Mouse (Mus musculus): Measurements from ENCODE around the gene Phactr2. TPM values are rescaled to one million over a fixed set of nuclear protein-coding genes. Genes with fewer than 3 reads are reported as not detected.
"Not testable (repeated sequence)": the region's sequence is repeated elsewhere in the genome, so short reads cannot be mapped to it uniquely, and the experiment has no call there.

Gene Phactr2
- 18.8 and 19.8 TPM in 2 replicates for polyA plus RNA-seq (2014; fragmentation: Nextera tagmentation; extraction: Ambion mirVana)

DNA sequence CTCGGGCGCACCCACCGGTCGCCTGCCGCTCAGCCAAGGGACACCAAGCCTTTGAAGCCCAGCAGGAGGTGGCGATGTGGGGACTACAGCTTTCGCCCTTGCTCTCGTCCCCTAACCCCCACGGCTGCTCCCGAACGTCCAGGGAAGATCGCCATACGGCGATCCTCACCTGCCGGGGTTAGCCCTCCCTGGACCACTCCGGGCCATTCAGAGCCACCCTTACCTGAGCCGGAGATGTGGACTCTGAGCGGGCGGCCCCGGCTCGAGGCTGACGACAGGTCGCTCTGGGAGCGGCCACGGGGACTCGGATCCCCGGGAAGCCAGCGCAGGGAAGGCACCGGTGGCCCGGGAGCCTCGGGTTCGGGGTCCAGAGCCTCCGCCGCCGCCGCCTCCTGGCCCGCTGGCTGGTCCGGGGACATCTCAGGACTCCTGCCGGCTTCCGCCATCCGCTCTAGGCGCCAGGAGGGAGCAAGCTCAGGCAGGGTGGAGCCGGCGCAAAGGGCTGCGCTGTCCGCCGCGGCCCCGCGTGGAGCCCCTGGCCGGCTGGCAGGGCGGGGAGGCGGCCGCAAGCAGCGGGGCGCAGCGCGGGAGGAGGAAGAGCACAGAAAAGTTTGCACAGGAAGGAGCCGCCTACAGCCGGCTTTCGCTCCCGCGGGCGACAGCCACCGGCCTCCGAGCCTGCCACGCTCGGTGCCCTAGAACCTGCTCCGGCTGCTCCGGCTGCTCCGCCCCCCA is at the start of gene Phactr2:
Gene Phactr2, minus strand, starts transcription at position 580 of the 735 bp plus-strand sequence.
- peak; percentile 69 for DNase-seq (ENCODE audit: low spot score)
- WGBS: 0% methylated on average over 45 of the region's 71 CpGs
- Histone ChIP-seq H3K27me3 (ENCODE audit: control insufficient read depth, insufficient read depth, low read length) (peaks cover 15% of the 10 kb centered on the region), H3K9ac (ENCODE audit: low read length) (peak within 1 kb of the TSS; percentile 76), H3K9me3 (ENCODE audit: control insufficient read depth, low read length) (no peaks in the 10 kb centered on the region), H3K4me2 (ENCODE audit: low read depth) (peak within 1 kb of the TSS; percentile 99), H3K4me3 (ENCODE audit: low read depth, low read length) (peak within 1 kb of the TSS; percentile 65), H3K27ac (ENCODE audit: low read depth, low read length) (no peak within 1 kb of the TSS), H3K36me3 (ENCODE audit: control insufficient read depth, insufficient read depth, low read length) (no peaks in the 10 kb centered on the region), H3K4me1 (ENCODE audit: control insufficient read depth, insufficient read depth, low read length) (peaks cover 4% of the 10 kb centered on the region)
- peak; percentile 82 for ATAC-seq (ENCODE audit: insufficient read depth, low FRiP score, low TSS enrichment)

DNA sequence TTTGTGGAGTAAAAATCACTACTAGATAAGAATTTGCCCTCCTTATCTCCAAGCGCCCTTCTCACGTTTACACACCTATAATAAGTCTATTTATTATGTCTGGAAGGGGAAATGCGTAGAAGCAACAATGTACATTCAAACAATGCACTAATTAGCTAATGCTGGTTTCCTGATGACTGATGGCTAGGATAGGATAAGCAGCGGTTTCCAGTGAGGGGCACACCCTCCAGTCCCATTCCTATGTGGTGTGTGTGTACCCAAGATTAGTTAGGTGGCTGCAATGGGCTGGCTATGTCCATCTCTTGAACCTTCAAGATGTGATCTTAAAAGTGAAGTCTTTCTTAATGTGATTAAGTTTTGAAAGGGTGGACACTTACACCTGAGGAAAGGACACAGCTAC is 47.6 kb upstream of the Phactr2 start:
- Histone ChIP-seq H3K4me1 (ENCODE audit: control insufficient read depth, insufficient read depth, low read length) (no peaks in the 10 kb centered on the region), H3K9me3 (ENCODE audit: control insufficient read depth, low read length) (no peaks in the 10 kb centered on the region), H3K4me3 (ENCODE audit: low read depth, low read length) (no peak overlapping the region), H3K27ac (ENCODE audit: low read depth, low read length) (no peak overlapping the region), H3K36me3 (ENCODE audit: control insufficient read depth, insufficient read depth, low read length) (no peaks in the 10 kb centered on the region), H3K4me2 (ENCODE audit: low read depth) (no peak overlapping the region), H3K9ac (ENCODE audit: low read length) (no peak overlapping the region), H3K27me3 (ENCODE audit: control insufficient read depth, insufficient read depth, low read length) (no peaks in the 10 kb centered on the region)
- 90% methylated on average over 4 of the region's 4 CpGs for WGBS
- ATAC-seq (ENCODE audit: insufficient read depth, low FRiP score, low TSS enrichment): no peak
- no peak for DNase-seq (ENCODE audit: low spot score)

DNA sequence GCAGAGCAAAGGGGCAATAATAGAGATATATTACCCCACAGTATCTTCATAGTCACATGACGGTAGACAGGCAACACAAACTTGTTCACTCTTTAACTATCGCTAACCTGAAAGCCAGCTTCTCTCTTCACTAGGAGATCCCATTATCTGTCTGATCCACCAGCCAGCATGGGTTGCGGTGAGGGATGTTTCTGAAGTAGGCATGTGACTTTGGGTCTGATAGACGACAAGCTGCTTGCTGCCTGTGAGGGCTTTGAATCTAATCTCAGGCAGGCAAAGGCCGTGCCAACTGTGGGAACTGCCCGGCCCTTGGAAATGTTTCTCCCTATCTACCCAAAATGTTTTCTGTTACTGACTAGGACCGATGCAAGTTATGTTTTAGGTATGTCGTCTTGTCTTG is 28.2 kb upstream of the Phactr2 start:
- Histone ChIP-seq H3K4me3 (ENCODE audit: low read depth, low read length) (no peak overlapping the region), H3K27me3 (ENCODE audit: control insufficient read depth, insufficient read depth, low read length) (no peaks in the 10 kb centered on the region), H3K27ac (ENCODE audit: low read depth, low read length) (no peak overlapping the region), H3K36me3 (ENCODE audit: control insufficient read depth, insufficient read depth, low read length) (no peaks in the 10 kb centered on the region), H3K9ac (ENCODE audit: low read length) (no peak overlapping the region), H3K9me3 (ENCODE audit: control insufficient read depth, low read length) (no peaks in the 10 kb centered on the region), H3K4me1 (ENCODE audit: control insufficient read depth, insufficient read depth, low read length) (no peaks in the 10 kb centered on the region), H3K4me2 (ENCODE audit: low read depth) (no peak overlapping the region)
- DNase-seq (ENCODE audit: low spot score): no peak
- ATAC-seq (ENCODE audit: insufficient read depth, low FRiP score, low TSS enrichment): no peak
- 88% methylated on average over 8 of the region's 8 CpGs for WGBS

DNA sequence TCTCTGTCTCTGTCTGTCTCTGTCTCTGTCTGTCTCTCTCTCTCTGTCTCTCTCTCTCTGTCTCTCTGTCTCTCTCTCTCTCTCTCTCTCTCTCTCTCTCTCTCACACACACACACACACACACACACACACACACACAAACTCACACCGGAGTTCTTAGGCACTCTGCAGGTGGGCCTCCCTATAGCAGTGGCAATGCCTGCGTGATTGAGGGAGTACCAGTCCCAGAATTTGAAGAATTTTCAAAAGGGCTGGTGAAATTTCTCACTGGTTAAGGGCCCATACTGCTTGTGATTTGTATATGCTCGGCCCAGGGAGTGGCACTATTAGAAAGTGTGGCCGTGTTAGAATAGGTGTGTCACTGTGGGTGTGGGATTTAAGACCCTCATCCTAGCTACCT is 27.3 kb upstream of the Phactr2 start:
- WGBS: 55% methylated on average over 4 of the region's 4 CpGs
- peak overlapping the region; percentile 75 for H3K4me2 ChIP-seq (ENCODE audit: low read depth)
- peak overlapping the region; percentile 64 for H3K9ac ChIP-seq (ENCODE audit: low read length)
- DNase-seq (ENCODE audit: low spot score); H3K4me1 ChIP-seq (ENCODE audit: control insufficient read depth, insufficient read depth, low read length); H3K9me3 ChIP-seq (ENCODE audit: control insufficient read depth, low read length); H3K36me3 ChIP-seq (ENCODE audit: control insufficient read depth, insufficient read depth, low read length); H3K27me3 ChIP-seq (ENCODE audit: control insufficient read depth, insufficient read depth, low read length); H3K27ac ChIP-seq (ENCODE audit: low read depth, low read length); ATAC-seq (ENCODE audit: insufficient read depth, low FRiP score, low TSS enrichment): not testable (repeated sequence)
- peak overlapping the region; percentile 51 for H3K4me3 ChIP-seq (ENCODE audit: low read depth, low read length)

DNA sequence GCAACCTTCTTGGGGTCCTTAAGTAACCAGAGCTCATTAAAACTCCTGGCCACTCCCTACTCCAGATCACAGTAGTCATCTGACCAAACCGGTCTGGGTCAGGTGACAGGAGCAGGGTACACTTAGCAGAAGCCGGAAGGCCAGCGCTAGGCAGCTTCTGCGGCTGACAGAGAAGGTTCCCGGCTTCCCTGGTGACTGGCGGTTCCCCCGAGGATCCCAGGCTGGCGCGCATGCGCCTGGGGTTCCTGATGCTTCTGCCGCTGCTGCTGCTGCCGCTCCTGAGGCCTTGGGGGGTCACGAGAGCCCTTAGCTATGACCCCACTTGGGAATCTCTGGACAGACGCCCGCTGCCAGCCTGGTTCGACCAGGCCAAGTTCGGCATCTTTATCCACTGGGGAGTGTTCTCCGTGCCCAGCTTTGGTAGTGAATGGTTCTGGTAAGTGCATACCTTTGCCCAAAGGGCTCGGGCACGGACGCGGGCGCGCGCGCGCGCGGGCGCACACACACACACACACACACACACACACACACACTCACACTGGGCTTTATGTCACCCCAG is 26.8 kb upstream of the Phactr2 start:
- under 1% methylated on average over 30 of the region's 30 CpGs for WGBS
- peak; percentile 88 for DNase-seq (ENCODE audit: low spot score)
- peak; percentile 82 for ATAC-seq (ENCODE audit: insufficient read depth, low FRiP score, low TSS enrichment)
- Histone ChIP-seq H3K4me1 (ENCODE audit: control insufficient read depth, insufficient read depth, low read length) (no peaks in the 10 kb centered on the region), H3K4me2 (ENCODE audit: low read depth) (peak overlapping the region; percentile 75), H3K27me3 (ENCODE audit: control insufficient read depth, insufficient read depth, low read length) (no peaks in the 10 kb centered on the region), H3K9ac (ENCODE audit: low read length) (peak overlapping the region; percentile 64), H3K4me3 (ENCODE audit: low read depth, low read length) (peak overlapping the region; percentile 51), H3K27ac (ENCODE audit: low read depth, low read length) (no peak overlapping the region), H3K36me3 (ENCODE audit: control insufficient read depth, insufficient read depth, low read length) (no peaks in the 10 kb centered on the region), H3K9me3 (ENCODE audit: control insufficient read depth, low read length) (no peaks in the 10 kb centered on the region)

DNA sequence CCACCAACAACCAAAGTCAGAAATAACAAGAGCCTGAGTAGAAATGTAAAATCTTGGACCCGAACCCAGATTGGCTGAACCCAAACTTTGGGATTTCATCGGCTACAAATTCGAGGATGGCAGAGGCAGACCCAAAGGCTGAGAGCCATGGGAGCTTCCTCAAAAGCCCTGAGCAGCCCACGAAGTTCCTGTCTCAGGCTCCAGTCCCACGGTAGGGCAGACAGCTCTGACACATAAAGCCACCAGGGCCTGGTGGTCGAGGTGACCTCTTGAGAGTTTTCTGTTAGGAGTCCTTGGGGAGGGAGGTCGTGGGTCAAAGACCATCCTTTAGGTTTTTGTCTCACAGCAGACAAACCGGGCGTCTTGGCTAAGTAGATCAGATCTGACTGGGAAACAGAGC is 26.3 kb upstream of the Phactr2 start:
- Histone ChIP-seq H3K36me3 (ENCODE audit: control insufficient read depth, insufficient read depth, low read length) (no peaks in the 10 kb centered on the region), H3K9me3 (ENCODE audit: control insufficient read depth, low read length) (no peaks in the 10 kb centered on the region), H3K4me3 (ENCODE audit: low read depth, low read length) (peak overlapping the region; percentile 51; the same call in 1 of the 2 replicates), H3K27me3 (ENCODE audit: control insufficient read depth, insufficient read depth, low read length) (no peaks in the 10 kb centered on the region), H3K4me1 (ENCODE audit: control insufficient read depth, insufficient read depth, low read length) (no peaks in the 10 kb centered on the region), H3K27ac (ENCODE audit: low read depth, low read length) (no peak overlapping the region), H3K9ac (ENCODE audit: low read length) (no peak overlapping the region), H3K4me2 (ENCODE audit: low read depth) (peak overlapping the region; percentile 75)
- 48% methylated on average over 9 of the region's 9 CpGs for WGBS
- ATAC-seq (ENCODE audit: insufficient read depth, low FRiP score, low TSS enrichment): 0 out of 2 replicates have a peak, but pooled peaks have one; percentile 4
- no peak for DNase-seq (ENCODE audit: low spot score)

DNA sequence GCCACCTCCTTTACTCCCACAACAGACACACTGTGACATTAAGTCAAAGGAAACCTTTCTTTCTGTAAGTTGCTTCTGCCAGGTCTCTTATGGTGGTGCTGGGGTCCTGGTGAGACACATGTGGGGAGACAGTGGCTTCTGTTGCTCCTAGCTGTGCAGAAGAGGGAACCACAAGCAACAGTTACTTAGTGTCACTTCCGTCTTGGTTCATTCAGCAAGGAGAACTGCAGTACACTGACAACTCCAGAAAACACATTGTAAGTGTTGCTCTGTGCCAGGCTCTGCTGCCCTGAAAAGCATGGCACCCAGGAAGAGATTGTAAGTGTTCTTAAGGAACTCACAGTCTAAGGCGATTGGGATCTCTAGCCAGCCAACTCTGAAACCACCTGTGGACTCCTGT is 25.1 kb upstream of the Phactr2 start, which contains the start of gene Fuca2:
Gene Fuca2, plus strand, starts transcription at position 210 of the 400 bp plus-strand sequence.
- no peak for ATAC-seq (ENCODE audit: insufficient read depth, low FRiP score, low TSS enrichment)
- H3K4me2 ChIP-seq (ENCODE audit: low read depth): no peak within 1 kb of the TSS

DNA sequence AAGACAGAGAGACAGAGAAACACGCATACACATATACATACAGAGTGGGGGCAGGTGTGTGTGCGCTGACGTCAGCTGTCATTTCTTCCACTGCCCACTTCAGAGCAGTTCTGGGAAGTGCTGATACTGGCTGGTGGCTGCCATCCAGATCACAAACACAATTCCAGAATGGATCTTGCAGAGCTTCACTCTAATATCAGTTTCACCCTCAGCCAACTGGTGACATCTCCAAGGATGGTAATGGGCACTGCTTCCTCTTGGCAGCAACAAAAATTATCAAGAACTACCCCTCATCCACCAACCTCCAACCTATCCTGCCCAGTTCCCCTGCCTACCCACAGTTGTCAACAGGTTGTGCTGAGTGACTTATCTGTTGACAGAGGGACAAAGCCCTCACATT is 22.1 kb upstream of the Phactr2 start:
- 93% methylated on average over 3 of the region's 3 CpGs for WGBS
- H3K27me3 ChIP-seq (ENCODE audit: control insufficient read depth, insufficient read depth, low read length): no peaks in the 10 kb centered on the region
- DNase-seq (ENCODE audit: low spot score) (no peak), ATAC-seq (ENCODE audit: insufficient read depth, low FRiP score, low TSS enrichment) (no peak)
- no peaks in the 10 kb centered on the region for H3K36me3 ChIP-seq (ENCODE audit: control insufficient read depth, insufficient read depth, low read length)
- no peak overlapping the region for H3K9ac ChIP-seq (ENCODE audit: low read length)
- H3K4me3 ChIP-seq (ENCODE audit: low read depth, low read length): no peak overlapping the region
- H3K4me1 ChIP-seq (ENCODE audit: control insufficient read depth, insufficient read depth, low read length): no peaks in the 10 kb centered on the region
- H3K27ac ChIP-seq (ENCODE audit: low read depth, low read length): no peak overlapping the region
- H3K4me2 ChIP-seq (ENCODE audit: low read depth): no peak overlapping the region
- H3K9me3 ChIP-seq (ENCODE audit: control insufficient read depth, low read length): no peaks in the 10 kb centered on the region

More for the DNA sequence above, 25.1 kb upstream of the Phactr2 start, which contains the start of gene Fuca2:
- no peak for DNase-seq (ENCODE audit: low spot score)
- H3K9me3 ChIP-seq (ENCODE audit: control insufficient read depth, low read length): no peaks in the 10 kb centered on the region
- H3K9ac ChIP-seq (ENCODE audit: low read length): no peak within 1 kb of the TSS
- no peaks in the 10 kb centered on the region for H3K36me3 ChIP-seq (ENCODE audit: control insufficient read depth, insufficient read depth, low read length)
- H3K27ac ChIP-seq (ENCODE audit: low read depth, low read length): no peak within 1 kb of the TSS
- WGBS: 88% methylated on average over 2 of the region's 2 CpGs
- H3K27me3 ChIP-seq (ENCODE audit: control insufficient read depth, insufficient read depth, low read length): no peaks in the 10 kb centered on the region
- H3K4me3 ChIP-seq (ENCODE audit: low read depth, low read length): no peak within 1 kb of the TSS
- no peaks in the 10 kb centered on the region for H3K4me1 ChIP-seq (ENCODE audit: control insufficient read depth, insufficient read depth, low read length)
